Mouse (Mus musculus) liver, embryonic 11.5 days (tissue): ENCODE measurements around the gene Krt12. TPM values are rescaled to one million over a fixed set of nuclear protein-coding genes. Genes with fewer than 3 reads are reported as not detected.

ENCODE experiments used
- ATAC-seq: fragments of 200-750 bp; cut with Nextera tagmentation; replicated peaks from 2 replicates; pipeline ENCODE4 v1.8.0; 2017; ENCODE audit warnings: moderate number of reproducible peaks, mild to moderate bottlenecking, moderate TSS enrichment, moderate library complexity; ENCODE audit not compliant: low FRiP score
- DNase-seq: peaks from one replicate; pipeline ENCODE4 v3.0.0-alpha.2; 2017; ENCODE audit warnings: low spot score
- H3K27ac ChIP-seq: fragments of 300-500 bp; sonication (generic); 2 replicates; pipeline ENCODE4 v1.5.1; 2014; ENCODE audit warnings: mild to moderate bottlenecking, low read depth, low read length, control low read depth
- H3K27me3 ChIP-seq: fragments of 300-500 bp; sonication (generic); replicated peaks from 2 replicates; pipeline ENCODE4 v1.6.1; 2014; ENCODE audit warnings: low read length, mixed read lengths; ENCODE audit not compliant: control insufficient read depth, insufficient read depth
- H3K36me3 ChIP-seq: fragments of 300-500 bp; sonication (generic); 2 replicates; pipeline ENCODE4 v1.6.1; 2014; ENCODE audit warnings: mild to moderate bottlenecking, low read length, moderate library complexity, mixed read lengths; ENCODE audit not compliant: control insufficient read depth, insufficient read depth
- H3K4me1 ChIP-seq: fragments of 300-500 bp; sonication (generic); replicated peaks from 2 replicates; pipeline ENCODE4 v1.6.1; 2014; ENCODE audit warnings: low read length, mixed read lengths; ENCODE audit not compliant: control insufficient read depth, insufficient read depth
- H3K4me2 ChIP-seq: fragments of 300-500 bp; sonication (generic); 2 replicates; pipeline ENCODE4 v1.6.1; 2014; ENCODE audit warnings: mild to moderate bottlenecking, control low read depth, moderate library complexity
- H3K4me3 ChIP-seq: fragments of 300-500 bp; sonication (generic); 2 replicates; pipeline ENCODE4 v1.5.1; 2014; ENCODE audit warnings: low read depth, low read length, control low read depth
- H3K9ac ChIP-seq: fragments of 300-500 bp; sonication (generic); 2 replicates; pipeline ENCODE4 v1.6.1; 2014; ENCODE audit warnings: low read depth, low read length, control low read depth
- H3K9me3 ChIP-seq: fragments of 300-500 bp; sonication (generic); 2 replicates; pipeline ENCODE4 v1.6.1; 2016; ENCODE audit warnings: low read length, inconsistent platforms, mixed read lengths; ENCODE audit not compliant: control insufficient read depth
- WGBS: fragments of 180-500 bp; shearing (Covaris S2); extraction: QIAGEN DNeasy Blood & Tissue Kit; methylation state at CpG from one replicate; pipeline ENCODE4 v1.1.7; 2014; 5-methylcytosine and 5-hydroxymethylcytosine counted together
- polyA plus RNA-seq: library from polyadenylated mRNA; unstranded; fragments of >200 nt; fragmentation: Nextera tagmentation; extraction: Ambion mirVana; gene quantifications from 2 replicates; pipeline ENCODE4 v1.2.1, GENCODE M21; 2014

The Krt12 gene
- polyA plus RNA-seq = not detected in 2 replicates

DNA sequence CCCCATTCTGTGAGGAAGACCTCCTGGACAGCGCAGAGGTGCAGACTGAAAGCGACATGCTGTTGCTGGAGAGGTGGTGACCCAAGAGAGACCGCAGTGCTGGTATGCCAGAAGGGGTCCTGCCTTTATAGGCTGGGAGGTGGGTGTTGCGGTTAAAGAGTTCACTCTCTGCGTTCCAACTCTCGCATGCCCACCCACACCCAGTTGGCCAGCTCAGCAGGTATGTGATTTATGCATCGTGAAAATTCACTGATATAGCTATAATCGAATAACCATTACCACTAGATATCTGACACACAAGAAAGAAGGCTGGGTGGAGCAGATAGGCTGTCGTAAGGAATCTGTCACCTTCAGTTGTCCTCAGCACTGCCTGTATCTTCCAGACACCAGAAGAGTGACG is at the start of gene Krt12:
Gene Krt12 (minus strand): TSS at position 101 of the 400 bp plus-strand sequence.
- no peak within 1 kb of the TSS for H3K27ac ChIP-seq
- no peak within 1 kb of the TSS for H3K9ac ChIP-seq
- no peaks in the 10 kb centered on the region for H3K4me1 ChIP-seq
- WGBS = 76% methylated on average over 10 of the region's 10 CpGs
- no peak for ATAC-seq
- no peak for DNase-seq
- no peaks in the 10 kb centered on the region for H3K27me3 ChIP-seq
- H3K4me3 ChIP-seq = no peak within 1 kb of the TSS
- no peak within 1 kb of the TSS for H3K4me2 ChIP-seq
- no peaks in the 10 kb centered on the region for H3K36me3 ChIP-seq
- H3K9me3 ChIP-seq = no peaks in the 10 kb centered on the region

DNA sequence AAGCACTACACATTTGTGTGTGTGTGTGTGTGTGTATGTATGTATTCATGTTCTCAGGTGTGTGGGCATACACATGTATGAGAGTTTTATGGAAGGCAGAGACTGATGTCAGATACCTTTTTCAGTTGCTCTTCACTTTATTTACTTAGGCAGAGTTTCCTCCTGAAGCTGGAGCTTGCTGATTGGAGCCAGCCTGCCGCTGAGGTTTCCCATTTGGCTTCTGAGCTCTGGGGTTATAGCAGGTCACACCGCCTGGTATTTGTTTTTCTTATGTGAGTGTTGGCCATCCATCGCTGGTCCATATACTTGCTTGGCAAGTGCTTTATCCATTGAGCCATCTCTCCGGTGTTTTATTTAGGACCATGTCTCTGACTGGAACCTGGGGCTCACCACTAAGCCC is 47.2 kb upstream of the Krt12 start:
- no peaks in the 10 kb centered on the region for H3K36me3 ChIP-seq
- no peak for DNase-seq
- H3K9ac ChIP-seq = no peak overlapping the region
- no peak overlapping the region for H3K27ac ChIP-seq
- no peaks in the 10 kb centered on the region for H3K27me3 ChIP-seq
- no peaks in the 10 kb centered on the region for H3K4me1 ChIP-seq
- no peak overlapping the region for H3K4me3 ChIP-seq
- H3K9me3 ChIP-seq = no peaks in the 10 kb centered on the region
- H3K4me2 ChIP-seq = no peak overlapping the region
- no peak for ATAC-seq
- WGBS = 72% methylated on average over 4 of the region's 4 CpGs

DNA sequence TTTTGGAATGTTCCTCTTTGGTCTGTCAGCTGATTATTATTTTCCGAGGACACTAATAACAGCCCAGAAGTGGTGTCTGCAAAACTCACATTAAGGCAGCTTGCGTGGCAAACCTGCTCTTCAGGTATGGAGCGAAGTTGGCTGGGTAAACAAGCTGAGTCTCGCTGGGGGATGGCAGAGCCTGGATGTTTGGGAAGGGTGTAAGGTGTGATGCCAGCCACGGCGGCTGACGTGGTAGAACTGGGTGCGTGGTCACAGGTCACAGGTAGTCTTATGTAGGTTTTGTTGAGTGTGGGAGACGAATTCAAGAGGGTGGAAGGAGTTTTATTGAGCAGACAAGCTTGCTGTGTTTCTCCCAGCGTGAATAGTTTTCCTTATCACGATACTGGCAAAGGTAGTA is 46.5 kb upstream of the Krt12 start:
- Histone ChIP-seq H3K27ac (no peak overlapping the region), H3K27me3 (no peaks in the 10 kb centered on the region), H3K4me1 (no peaks in the 10 kb centered on the region), H3K9ac (no peak overlapping the region), H3K9me3 (no peaks in the 10 kb centered on the region), H3K36me3 (no peaks in the 10 kb centered on the region), H3K4me2 (no peak overlapping the region), H3K4me3 (no peak overlapping the region)
- WGBS = 78% methylated on average over 11 of the region's 11 CpGs
- DNase-seq (no peak), ATAC-seq (no peak)

DNA sequence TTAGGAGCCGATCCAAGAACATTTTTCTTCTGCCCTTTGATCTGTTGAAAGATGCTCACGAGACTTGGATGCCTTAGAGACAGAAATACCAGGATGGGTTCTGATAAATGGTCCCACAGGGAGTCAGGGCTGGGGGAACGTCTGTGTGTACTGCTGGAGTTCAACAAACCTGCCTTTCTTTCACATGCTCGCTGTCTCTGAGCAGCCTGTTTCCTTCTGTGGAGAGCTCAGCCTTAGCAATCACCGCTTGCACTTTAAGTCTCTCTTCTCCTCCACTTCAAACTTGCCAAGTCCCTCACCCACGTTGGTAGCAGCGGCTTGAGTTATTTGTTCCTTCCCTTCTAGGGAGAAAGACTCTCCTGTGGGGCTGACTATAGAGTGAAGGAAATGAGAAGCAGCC is 44.3 kb upstream of the Krt12 start:
- 40% methylated on average over 7 of the region's 7 CpGs for WGBS
- no peak for ATAC-seq
- no peak for DNase-seq

DNA sequence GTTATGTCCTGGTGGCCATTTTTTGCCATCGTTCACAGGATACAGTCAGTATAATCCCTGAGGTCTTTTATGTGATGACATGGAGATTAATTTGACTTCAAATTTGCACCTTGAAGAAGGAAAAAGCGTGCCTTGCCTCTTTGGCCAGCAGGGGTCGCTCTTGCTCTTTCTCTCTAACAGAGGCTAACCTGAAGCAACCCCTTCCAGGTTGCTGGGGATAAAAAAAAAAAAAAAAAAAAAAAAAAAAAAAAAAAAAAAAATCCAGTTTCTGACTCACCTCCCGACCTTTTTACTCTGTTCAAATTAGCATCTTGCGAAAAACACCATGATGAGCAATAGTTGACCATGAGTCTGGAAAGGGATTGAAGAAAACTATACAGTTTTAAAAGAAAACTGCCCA is 42.8 kb upstream of the Krt12 start:
- Histone ChIP-seq H3K36me3 (no peaks in the 10 kb centered on the region), H3K4me3 (no peak overlapping the region), H3K27me3 (no peaks in the 10 kb centered on the region), H3K27ac (no peak overlapping the region), H3K4me1 (no peaks in the 10 kb centered on the region), H3K4me2 (no peak overlapping the region), H3K9me3 (no peaks in the 10 kb centered on the region), H3K9ac (no peak overlapping the region)
- no peak for ATAC-seq
- WGBS = 9% methylated on average over 5 of the region's 5 CpGs
- DNase-seq = peak; percentile 65

More for the DNA sequence above, 44.3 kb upstream of the Krt12 start:
- Histone ChIP-seq H3K4me2 (no peak overlapping the region), H3K9me3 (no peaks in the 10 kb centered on the region), H3K9ac (no peak overlapping the region), H3K27ac (no peak overlapping the region), H3K36me3 (no peaks in the 10 kb centered on the region), H3K4me1 (no peaks in the 10 kb centered on the region), H3K4me3 (no peak overlapping the region), H3K27me3 (no peaks in the 10 kb centered on the region)

DNA sequence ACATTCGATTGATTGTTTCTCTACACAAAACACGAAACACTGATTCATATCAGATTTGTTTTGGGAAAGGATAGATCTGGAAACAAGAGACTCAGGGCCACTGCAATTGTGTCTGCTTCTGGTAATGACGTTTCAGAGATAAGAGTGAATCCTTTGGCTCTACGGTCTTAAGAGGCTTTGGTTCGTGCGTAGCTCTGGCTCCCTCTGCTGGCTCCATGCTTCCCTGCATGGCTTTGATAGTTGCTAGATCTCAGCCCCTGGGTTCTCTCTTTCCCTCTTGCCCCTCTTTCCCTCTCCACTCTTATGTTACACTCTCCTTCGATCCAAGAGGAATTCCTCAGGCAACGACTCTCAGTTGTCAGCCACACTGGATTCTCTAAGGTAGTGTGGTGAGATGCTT is 41.1 kb upstream of the Krt12 start:
- Histone ChIP-seq H3K27ac (no peak overlapping the region), H3K27me3 (no peaks in the 10 kb centered on the region), H3K9ac (no peak overlapping the region), H3K4me3 (no peak overlapping the region), H3K36me3 (no peaks in the 10 kb centered on the region), H3K4me1 (no peaks in the 10 kb centered on the region), H3K4me2 (no peak overlapping the region), H3K9me3 (no peaks in the 10 kb centered on the region)
- no peak for ATAC-seq
- peak; percentile 47 for DNase-seq
- 12% methylated on average over 8 of the region's 8 CpGs for WGBS

DNA sequence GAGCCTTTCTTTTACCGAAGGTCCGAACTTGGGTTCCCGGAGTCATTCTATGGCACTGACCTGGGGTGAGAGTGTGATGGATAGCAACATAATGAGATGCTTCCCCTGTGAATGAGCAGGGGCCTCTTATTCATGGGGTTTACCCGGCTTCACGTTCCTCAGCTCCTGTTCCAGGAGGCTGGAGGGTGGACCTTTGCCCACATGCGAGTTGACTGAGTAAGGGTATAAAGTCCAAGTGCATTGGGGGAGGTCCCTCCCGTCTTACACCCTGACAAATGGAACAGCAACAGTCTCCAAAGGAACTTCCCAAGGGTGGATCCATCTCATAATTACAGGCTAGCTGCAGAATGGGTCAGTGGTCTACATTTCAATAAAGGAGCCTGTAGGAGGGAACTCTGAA is 39.7 kb upstream of the Krt12 start:
- WGBS = 72% methylated on average over 7 of the region's 7 CpGs
- ATAC-seq = no peak

DNA sequence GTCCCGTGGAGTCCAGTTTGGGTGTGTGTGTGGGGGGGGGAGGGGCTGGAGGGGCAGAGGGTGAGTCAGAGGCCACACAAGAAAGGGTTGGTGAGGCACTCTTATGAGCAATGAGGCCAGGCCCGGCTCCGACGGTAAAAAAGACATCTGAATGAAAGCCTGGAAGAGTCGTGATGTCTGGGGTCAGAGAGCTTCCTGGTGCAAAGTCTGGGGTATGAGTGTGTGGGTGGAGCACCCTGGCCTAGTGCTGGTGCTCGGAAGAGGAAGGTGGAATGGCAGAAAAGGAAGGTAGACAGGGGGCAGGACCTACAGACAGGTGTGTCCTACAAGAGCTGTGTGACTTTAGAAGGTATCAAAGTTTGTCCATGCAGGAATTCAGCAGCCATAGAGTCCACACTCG is 36.8 kb upstream of the Krt12 start:
- WGBS = 58% methylated on average over 7 of the region's 7 CpGs
- no peak overlapping the region for H3K4me3 ChIP-seq
- no peak overlapping the region for H3K9ac ChIP-seq
- no peak overlapping the region for H3K27ac ChIP-seq
- no peaks in the 10 kb centered on the region for H3K27me3 ChIP-seq
- no peak for ATAC-seq
- no peaks in the 10 kb centered on the region for H3K36me3 ChIP-seq
- no peak overlapping the region for H3K4me2 ChIP-seq
- no peaks in the 10 kb centered on the region for H3K9me3 ChIP-seq
- no peaks in the 10 kb centered on the region for H3K4me1 ChIP-seq
- DNase-seq = no peak

More for the DNA sequence above, 39.7 kb upstream of the Krt12 start:
- Histone ChIP-seq H3K4me2 (no peak overlapping the region), H3K4me3 (no peak overlapping the region), H3K9ac (no peak overlapping the region), H3K27ac (no peak overlapping the region), H3K36me3 (no peaks in the 10 kb centered on the region), H3K27me3 (no peaks in the 10 kb centered on the region), H3K9me3 (no peaks in the 10 kb centered on the region), H3K4me1 (no peaks in the 10 kb centered on the region)
- no peak for DNase-seq

DNA sequence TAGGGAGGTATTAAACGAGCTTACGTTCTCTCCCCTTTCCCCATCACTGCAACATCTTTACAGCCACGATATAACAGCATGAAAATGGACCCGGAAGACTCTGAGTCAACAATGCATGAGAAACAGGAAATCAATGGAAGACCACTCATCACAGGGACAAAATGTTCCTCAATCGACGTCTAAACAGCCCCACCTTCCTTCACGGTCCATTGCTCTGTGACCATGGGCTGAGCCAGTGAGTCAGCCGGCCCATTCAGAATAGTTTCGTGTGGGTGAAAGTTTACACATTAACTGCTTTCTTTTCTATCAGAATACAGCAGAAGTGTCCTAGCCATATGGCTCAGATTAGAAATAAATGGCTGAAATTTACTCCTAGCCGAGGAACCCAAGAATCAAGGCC is 32.7 kb upstream of the Krt12 start:
- H3K36me3 ChIP-seq = no peaks in the 10 kb centered on the region
- WGBS = 75% methylated on average over 10 of the region's 10 CpGs
- H3K4me1 ChIP-seq = no peaks in the 10 kb centered on the region
- H3K9ac ChIP-seq = no peak overlapping the region
- H3K9me3 ChIP-seq = no peaks in the 10 kb centered on the region
- no peak overlapping the region for H3K27ac ChIP-seq
- DNase-seq = no peak
- no peaks in the 10 kb centered on the region for H3K27me3 ChIP-seq
- no peak overlapping the region for H3K4me3 ChIP-seq
- H3K4me2 ChIP-seq = no peak overlapping the region
- no peak for ATAC-seq
